Mouse (Mus musculus) forebrain, embryonic 15.5 days (tissue): ENCODE measurements at regions not wholly inside any gene's neighbourhood (a gene's known extent, or its start where the extent isn't known, plus 50 kb on each side); places are given as distances from the start of the nearest gene placed in this dataset.
A peak's percentile ranks its signal among the peaks of the same experiment; 100 is the strongest.

Source experiments
- ATAC-seq: fragments of 200-750 bp; cut with Nextera tagmentation; replicated peaks from 2 replicates; pipeline ENCODE4 v1.8.0; 2017; ENCODE audit warnings: mild to moderate bottlenecking, moderate TSS enrichment, moderate library complexity
- H3K27ac ChIP-seq: fragments of 300-500 bp; sonication (generic); replicated peaks from 2 replicates; pipeline ENCODE4 v1.5.1; 2015; ENCODE audit warnings: mild to moderate bottlenecking, inconsistent platforms
- H3K27me3 ChIP-seq: fragments of 300-500 bp; sonication (generic); 2 replicates; pipeline ENCODE4 v1.6.1; 2015; ENCODE audit warnings: inconsistent platforms
- H3K36me3 ChIP-seq: fragments of 300-500 bp; sonication (generic); 2 replicates; pipeline ENCODE4 v1.6.1; 2015; ENCODE audit warnings: mild to moderate bottlenecking, inconsistent platforms
- H3K4me1 ChIP-seq: fragments of 300-500 bp; sonication (generic); 2 replicates; pipeline ENCODE4 v1.6.1; 2015; ENCODE audit warnings: inconsistent platforms
- H3K4me2 ChIP-seq: fragments of 300-500 bp; sonication (generic); replicated peaks from 2 replicates; pipeline ENCODE4 v1.6.1; 2015; ENCODE audit warnings: mild to moderate bottlenecking, inconsistent platforms
- H3K4me3 ChIP-seq: fragments of 300-500 bp; sonication (generic); 2 replicates; pipeline ENCODE4 v1.5.1; 2015; ENCODE audit warnings: mild to moderate bottlenecking, inconsistent platforms
- H3K9ac ChIP-seq: fragments of 300-500 bp; sonication (generic); replicated peaks from 2 replicates; pipeline ENCODE4 v1.6.1; 2015; ENCODE audit warnings: mild to moderate bottlenecking, inconsistent platforms
- H3K9me3 ChIP-seq: fragments of 300-500 bp; sonication (generic); 2 replicates; pipeline ENCODE4 v1.6.1; 2016; ENCODE audit warnings: inconsistent platforms
- WGBS: fragments of 180-500 bp; shearing (Covaris S2); methylation state at CpG from one replicate; pipeline ENCODE4 v1.1.7; 2015; ENCODE audit warnings: mixed read lengths; 5-methylcytosine and 5-hydroxymethylcytosine counted together

- 78% methylated on average over 10 of the region's 10 CpGs for WGBS
Measured at GRCm38 (mm10) chr9:47054595-47054994, 56.1 kb downstream of the Gm4791 start.

GRCm38 (mm10) chr9:47055558-47055957, 57.0 kb downstream of the Gm4791 start:
- H3K27ac ChIP-seq = no peak overlapping the region
- no peaks in the 10 kb centered on the region for H3K4me1 ChIP-seq
- no peak for ATAC-seq
- no peak overlapping the region for H3K9ac ChIP-seq
- no peak overlapping the region for H3K4me2 ChIP-seq
- H3K4me3 ChIP-seq = no peak overlapping the region
- no peaks in the 10 kb centered on the region for H3K9me3 ChIP-seq
- 82% methylated on average over 6 of the region's 6 CpGs for WGBS
- H3K36me3 ChIP-seq = no peaks in the 10 kb centered on the region
- no peaks in the 10 kb centered on the region for H3K27me3 ChIP-seq

More at GRCm38 (mm10) chr9:47054595-47054994, 56.1 kb downstream of the Gm4791 start:
- Histone ChIP-seq H3K36me3 (no peaks in the 10 kb centered on the region), H3K4me2 (no peak overlapping the region), H3K9ac (no peak overlapping the region), H3K27me3 (no peaks in the 10 kb centered on the region), H3K4me1 (no peaks in the 10 kb centered on the region), H3K27ac (no peak overlapping the region), H3K4me3 (no peak overlapping the region), H3K9me3 (no peaks in the 10 kb centered on the region)
- no peak for ATAC-seq

GRCm38 (mm10) chr9:47059339-47060005, 60.9 kb downstream of the Gm4791 start:
- H3K27ac ChIP-seq = no peak overlapping the region
- no peak for ATAC-seq
- H3K36me3 ChIP-seq = no peaks in the 10 kb centered on the region
- H3K4me3 ChIP-seq = no peak overlapping the region
- no peak overlapping the region for H3K9ac ChIP-seq
- no peaks in the 10 kb centered on the region for H3K27me3 ChIP-seq
- H3K9me3 ChIP-seq = no peaks in the 10 kb centered on the region
- WGBS = 92% methylated on average over 7 of the region's 7 CpGs
- H3K4me2 ChIP-seq = no peak overlapping the region
- H3K4me1 ChIP-seq = peaks cover 5% of the 10 kb centered on the region

- H3K4me2 ChIP-seq = no peak overlapping the region
- no peaks in the 10 kb centered on the region for H3K36me3 ChIP-seq
- H3K27ac ChIP-seq = no peak overlapping the region
- no peak for ATAC-seq
- no peaks in the 10 kb centered on the region for H3K9me3 ChIP-seq
- H3K9ac ChIP-seq = no peak overlapping the region
- H3K4me1 ChIP-seq = peaks cover 8% of the 10 kb centered on the region
- no peak overlapping the region for H3K4me3 ChIP-seq
- WGBS = 80% methylated on average over 2 of the region's 2 CpGs
- H3K27me3 ChIP-seq = no peaks in the 10 kb centered on the region
Measured at GRCm38 (mm10) chr9:47060757-47061156, 62.2 kb downstream of the Gm4791 start.

- no peaks in the 10 kb centered on the region for H3K27me3 ChIP-seq
- H3K4me2 ChIP-seq = no peak overlapping the region
- no peaks in the 10 kb centered on the region for H3K9me3 ChIP-seq
- no peak for ATAC-seq
- no peak overlapping the region for H3K9ac ChIP-seq
- H3K27ac ChIP-seq = no peak overlapping the region
- H3K36me3 ChIP-seq = no peaks in the 10 kb centered on the region
- H3K4me1 ChIP-seq = peaks cover 8% of the 10 kb centered on the region
- no peak overlapping the region for H3K4me3 ChIP-seq
- 84% methylated on average over 7 of the region's 7 CpGs for WGBS
Measured at GRCm38 (mm10) chr9:47062516-47062915, 64.0 kb downstream of the Gm4791 start.

GRCm38 (mm10) chr9:47063751-47064150, 65.2 kb downstream of the Gm4791 start:
- no peak for ATAC-seq
- WGBS = 79% methylated on average over 5 of the region's 5 CpGs
- H3K9ac ChIP-seq = no peak overlapping the region

GRCm38 (mm10) chr9:47064463-47065032, 66.0 kb downstream of the Gm4791 start:
- H3K27ac ChIP-seq = no peak overlapping the region
- H3K4me3 ChIP-seq = no peak overlapping the region
- H3K4me1 ChIP-seq = peaks cover 10% of the 10 kb centered on the region
- H3K9me3 ChIP-seq = no peaks in the 10 kb centered on the region
- no peak for ATAC-seq
- H3K9ac ChIP-seq = no peak overlapping the region
- no peaks in the 10 kb centered on the region for H3K27me3 ChIP-seq
- 52% methylated on average over 5 of the region's 5 CpGs for WGBS
- H3K4me2 ChIP-seq = no peak overlapping the region
- H3K36me3 ChIP-seq = no peaks in the 10 kb centered on the region

More at GRCm38 (mm10) chr9:47063751-47064150, 65.2 kb downstream of the Gm4791 start:
- H3K36me3 ChIP-seq = no peaks in the 10 kb centered on the region
- H3K27ac ChIP-seq = no peak overlapping the region
- no peak overlapping the region for H3K4me2 ChIP-seq
- no peaks in the 10 kb centered on the region for H3K27me3 ChIP-seq
- no peaks in the 10 kb centered on the region for H3K9me3 ChIP-seq
- H3K4me1 ChIP-seq = peaks cover 8% of the 10 kb centered on the region
- no peak overlapping the region for H3K4me3 ChIP-seq

- H3K9ac ChIP-seq = no peak overlapping the region
- ATAC-seq = no peak
- H3K4me2 ChIP-seq = no peak overlapping the region
- WGBS = 10% methylated on average over 5 of the region's 5 CpGs
- no peaks in the 10 kb centered on the region for H3K9me3 ChIP-seq
- H3K27me3 ChIP-seq = no peaks in the 10 kb centered on the region
- peaks cover 10% of the 10 kb centered on the region for H3K4me1 ChIP-seq
- H3K4me3 ChIP-seq = no peak overlapping the region
- H3K36me3 ChIP-seq = no peaks in the 10 kb centered on the region
- peak overlapping the region; percentile 6; the same call in 1 of the 2 replicates for H3K27ac ChIP-seq
Measured at GRCm38 (mm10) chr9:47069436-47069835, 70.9 kb downstream of the Gm4791 start.

GRCm38 (mm10) chr9:47070958-47071357, 72.4 kb downstream of the Gm4791 start:
- Histone ChIP-seq H3K4me1 (peaks cover 7% of the 10 kb centered on the region), H3K36me3 (no peaks in the 10 kb centered on the region), H3K9me3 (no peaks in the 10 kb centered on the region), H3K4me2 (no peak overlapping the region), H3K4me3 (no peak overlapping the region), H3K27me3 (no peaks in the 10 kb centered on the region), H3K9ac (no peak overlapping the region), H3K27ac (no peak overlapping the region)
- 75% methylated on average over 5 of the region's 5 CpGs for WGBS
- no peak for ATAC-seq

GRCm38 (mm10) chr9:47076946-47077345, 78.4 kb downstream of the Gm4791 start:
- no peaks in the 10 kb centered on the region for H3K27me3 ChIP-seq
- ATAC-seq = no peak

GRCm38 (mm10) chr9:47077416-47077815, 78.9 kb downstream of the Gm4791 start:
- ATAC-seq = no peak
- Histone ChIP-seq H3K27ac (no peak overlapping the region), H3K4me2 (no peak overlapping the region)

More at GRCm38 (mm10) chr9:47076946-47077345, 78.4 kb downstream of the Gm4791 start:
- Histone ChIP-seq H3K4me1 (peaks cover 9% of the 10 kb centered on the region), H3K27ac (no peak overlapping the region), H3K9me3 (no peaks in the 10 kb centered on the region), H3K9ac (no peak overlapping the region), H3K4me3 (no peak overlapping the region), H3K36me3 (no peaks in the 10 kb centered on the region), H3K4me2 (no peak overlapping the region)
- 3% methylated on average over 6 of the region's 6 CpGs for whole genome bisulfite sequencing

GRCm38 (mm10) chr9:47077945-47078344, 79.4 kb downstream of the Gm4791 start:
- Histone ChIP-seq H3K4me3 (no peak overlapping the region), H3K9me3 (no peaks in the 10 kb centered on the region), H3K27me3 (no peaks in the 10 kb centered on the region), H3K4me2 (no peak overlapping the region), H3K4me1 (peaks cover 9% of the 10 kb centered on the region), H3K27ac (no peak overlapping the region), H3K36me3 (no peaks in the 10 kb centered on the region), H3K9ac (no peak overlapping the region)
- no peak for ATAC-seq
- WGBS = 97% methylated on average over 3 of the region's 3 CpGs

More at GRCm38 (mm10) chr9:47077416-47077815, 78.9 kb downstream of the Gm4791 start:
- H3K4me3 ChIP-seq = no peak overlapping the region
- peaks cover 9% of the 10 kb centered on the region for H3K4me1 ChIP-seq
- H3K9ac ChIP-seq = no peak overlapping the region
- no peaks in the 10 kb centered on the region for H3K9me3 ChIP-seq
- H3K36me3 ChIP-seq = no peaks in the 10 kb centered on the region
- H3K27me3 ChIP-seq = no peaks in the 10 kb centered on the region
- 21% methylated on average over 2 of the region's 2 CpGs for WGBS

GRCm38 (mm10) chr9:47081407-47081806, 82.9 kb downstream of the Gm4791 start:
- WGBS = 97% methylated on average over 6 of the region's 6 CpGs
- H3K9me3 ChIP-seq = no peaks in the 10 kb centered on the region
- H3K4me3 ChIP-seq = no peak overlapping the region
- no peak for ATAC-seq
- no peaks in the 10 kb centered on the region for H3K27me3 ChIP-seq
- H3K4me2 ChIP-seq = no peak overlapping the region
- no peak overlapping the region for H3K9ac ChIP-seq
- H3K4me1 ChIP-seq = peaks cover 9% of the 10 kb centered on the region
- no peaks in the 10 kb centered on the region for H3K36me3 ChIP-seq
- no peak overlapping the region for H3K27ac ChIP-seq
